Mouse (Mus musculus) heart, embryonic 10.5 days (tissue): ENCODE data around the gene Urad. TPM values are rescaled to one million over a fixed set of nuclear protein-coding genes. Genes with fewer than 3 reads are reported as not detected.

Experiments
- DNase-seq: peaks from one replicate; pipeline ENCODE4 v3.0.0-alpha.2; 2017; ENCODE audit warnings: low spot score
- H3K27ac ChIP-seq: fragments of 300-500 bp; sonication (generic); 2 replicates; pipeline ENCODE4 v1.5.1; 2016; ENCODE audit warnings: mild to moderate bottlenecking
- H3K27me3 ChIP-seq: fragments of 300-500 bp; sonication (generic); 2 replicates; pipeline ENCODE4 v1.6.1; 2016; ENCODE audit warnings: mild to moderate bottlenecking; ENCODE audit not compliant: poor library complexity, insufficient read depth, severe bottlenecking
- H3K36me3 ChIP-seq: fragments of 300-500 bp; sonication (generic); 2 replicates; pipeline ENCODE4 v1.6.1; 2016; ENCODE audit warnings: mild to moderate bottlenecking, moderate library complexity
- H3K4me1 ChIP-seq: fragments of 300-500 bp; sonication (generic); 2 replicates; pipeline ENCODE4 v1.6.1; 2016; ENCODE audit warnings: mild to moderate bottlenecking
- H3K4me3 ChIP-seq: fragments of 300-500 bp; sonication (generic); 2 replicates; pipeline ENCODE4 v1.5.1; 2016; ENCODE audit warnings: mild to moderate bottlenecking, moderate library complexity
- H3K9me3 ChIP-seq: fragments of 300-500 bp; sonication (generic); 2 replicates; pipeline ENCODE4 v1.6.1; 2016; ENCODE audit warnings: mild to moderate bottlenecking, moderate library complexity
- WGBS: fragments of 180-500 bp; shearing (Covaris S2); methylation state at CpG from one replicate; pipeline ENCODE4 v1.1.7; 2016; 5-methylcytosine and 5-hydroxymethylcytosine counted together
- polyA plus RNA-seq: library from polyadenylated mRNA; unstranded; fragments of >200 nt; fragmentation: Nextera tagmentation; extraction: Ambion mirVana; gene quantifications from 2 replicates; pipeline ENCODE4 v1.2.1, GENCODE M21; 2016

The Urad gene
- polyA plus RNA-seq, 1 experiment from 2014 or later = not detected

DNA sequence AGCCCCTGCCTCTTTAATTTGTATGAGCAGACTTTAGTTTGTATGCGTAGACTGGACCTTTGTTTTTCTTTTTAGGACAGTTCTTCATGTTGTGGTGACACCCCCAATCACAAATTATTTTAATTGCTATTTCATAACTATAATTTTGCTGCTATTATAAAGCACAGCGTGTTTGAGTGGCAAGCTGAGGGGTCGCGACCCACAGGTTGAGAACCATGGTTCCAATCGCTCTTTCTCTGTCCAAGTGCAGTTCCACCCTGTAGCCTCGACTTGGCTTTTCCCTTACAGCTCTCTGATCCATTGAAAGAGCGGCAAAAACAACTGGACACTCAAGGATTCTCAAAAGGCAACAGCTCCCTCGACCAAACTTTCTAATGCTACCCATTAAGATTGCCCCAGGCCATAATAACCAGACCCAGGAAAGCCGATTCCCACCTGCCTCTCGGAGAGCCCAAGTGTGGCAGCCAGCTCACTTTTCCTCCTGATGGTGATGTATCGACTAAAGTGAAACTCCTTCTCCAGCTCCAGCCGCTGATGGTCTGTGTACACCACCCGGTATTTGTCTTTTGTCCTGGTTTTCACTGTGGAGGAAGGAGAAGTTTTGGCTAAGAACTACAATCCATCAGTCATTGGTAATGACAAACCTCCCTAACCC is 19.4 kb downstream of the Urad start:
- WGBS = 7% methylated on average over 13 of the region's 13 CpGs
- DNase-seq = no peak
- Histone ChIP-seq H3K4me3 (no peak overlapping the region), H3K27ac (no peak overlapping the region), H3K27me3 (peaks cover 99% of the 10 kb centered on the region), H3K36me3 (no peaks in the 10 kb centered on the region), H3K9me3 (no peaks in the 10 kb centered on the region), H3K4me1 (peaks cover 45% of the 10 kb centered on the region)

DNA sequence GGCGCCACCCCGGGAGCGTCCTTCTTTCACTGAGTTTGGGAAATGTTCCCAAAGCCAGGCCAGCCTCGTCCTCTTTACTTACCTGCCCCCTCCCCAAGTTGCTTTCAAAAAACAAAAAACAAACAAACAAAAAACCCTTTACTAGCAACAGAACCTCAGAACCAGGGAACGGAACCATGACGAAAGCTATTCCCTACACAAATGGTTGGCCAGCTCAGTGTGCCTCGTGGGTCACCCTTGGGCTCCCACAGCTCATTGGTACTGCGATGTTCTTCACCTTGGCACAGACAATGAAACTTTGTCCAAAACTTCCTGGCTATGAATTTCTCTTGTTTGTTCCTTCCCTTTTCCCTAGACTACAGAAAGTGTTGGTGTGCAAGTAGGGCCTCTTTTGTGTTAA is 20.1 kb downstream of the Urad start:
- no peaks in the 10 kb centered on the region for H3K9me3 ChIP-seq
- H3K4me1 ChIP-seq = peaks cover 45% of the 10 kb centered on the region
- no peak for DNase-seq
- peaks cover 99% of the 10 kb centered on the region for H3K27me3 ChIP-seq
- no peak overlapping the region for H3K27ac ChIP-seq
- H3K4me3 ChIP-seq = no peak overlapping the region
- no peaks in the 10 kb centered on the region for H3K36me3 ChIP-seq
- 5% methylated on average over 8 of the region's 8 CpGs for WGBS

DNA sequence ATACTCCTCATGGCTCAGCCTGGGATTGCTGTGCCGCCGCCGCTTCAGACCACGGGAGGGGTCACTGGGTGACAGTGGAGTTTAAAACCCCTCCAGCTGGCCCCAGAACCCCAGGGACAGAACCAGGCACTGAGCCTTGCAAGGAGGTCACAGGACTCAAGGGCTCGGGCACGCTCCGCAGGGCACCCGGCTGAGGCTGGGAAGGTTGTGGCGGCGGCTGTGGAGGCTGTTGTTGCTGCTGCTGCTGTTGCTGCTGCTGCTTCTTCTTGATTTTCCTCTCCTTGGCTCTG is 20.5 kb downstream of the Urad start:
- Histone ChIP-seq H3K4me3 (no peak overlapping the region), H3K36me3 (no peaks in the 10 kb centered on the region), H3K27me3 (peaks cover 99% of the 10 kb centered on the region), H3K9me3 (no peaks in the 10 kb centered on the region), H3K27ac (no peak overlapping the region), H3K4me1 (peaks cover 42% of the 10 kb centered on the region)
- DNase-seq = no peak
- 6% methylated on average over 10 of the region's 10 CpGs for WGBS

DNA sequence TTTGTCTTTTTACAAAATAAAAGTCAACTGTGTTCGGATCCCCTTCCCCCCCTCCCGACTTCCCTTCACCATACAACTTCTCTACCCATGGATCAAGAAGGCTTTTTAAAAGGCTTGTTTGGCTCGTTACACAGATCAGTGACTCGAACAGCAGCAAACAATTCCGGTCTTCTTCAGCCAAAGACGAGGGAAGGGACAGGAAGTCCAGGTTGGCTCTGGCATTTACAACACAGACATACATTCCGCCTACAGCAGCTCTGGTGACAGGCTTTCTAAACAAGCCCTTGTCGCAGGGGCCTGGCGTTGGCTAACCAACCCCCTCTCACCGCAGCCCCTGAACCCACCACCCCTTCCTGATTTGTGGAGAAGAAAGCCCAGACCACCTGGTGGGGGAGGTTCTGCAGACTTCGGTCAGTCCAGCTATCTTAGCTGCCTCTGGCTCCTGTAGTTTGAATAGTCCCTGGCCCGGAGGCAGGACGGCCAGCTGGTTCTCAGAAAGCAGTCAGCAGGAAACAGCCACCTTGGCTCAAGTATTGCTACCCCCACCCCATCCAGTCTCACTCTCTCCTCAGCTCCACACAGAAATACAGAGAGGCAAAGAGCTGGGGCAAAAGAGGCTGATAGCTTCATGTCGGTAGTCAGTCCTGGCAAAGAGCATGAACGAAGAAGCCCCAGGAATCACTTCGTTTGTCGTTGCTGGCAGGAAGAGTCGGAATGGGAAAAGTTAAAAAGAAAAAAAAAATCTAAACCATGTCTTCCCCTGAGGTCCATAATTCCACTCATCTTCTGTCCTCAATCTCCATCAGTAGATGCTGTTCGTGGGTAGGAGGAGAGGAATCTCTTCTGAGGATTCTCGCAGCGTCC is 21.1 kb downstream of the Urad start:
- WGBS = 2% methylated on average over 21 of the region's 21 CpGs
- H3K4me3 ChIP-seq = peak overlapping the region; percentile 18; the same call in 1 of the 2 replicates
- H3K4me1 ChIP-seq = peaks cover 36% of the 10 kb centered on the region
- peaks cover 97% of the 10 kb centered on the region for H3K27me3 ChIP-seq
- no peaks in the 10 kb centered on the region for H3K9me3 ChIP-seq
- H3K36me3 ChIP-seq = no peaks in the 10 kb centered on the region
- DNase-seq = no peak
- H3K27ac ChIP-seq = no peak overlapping the region

DNA sequence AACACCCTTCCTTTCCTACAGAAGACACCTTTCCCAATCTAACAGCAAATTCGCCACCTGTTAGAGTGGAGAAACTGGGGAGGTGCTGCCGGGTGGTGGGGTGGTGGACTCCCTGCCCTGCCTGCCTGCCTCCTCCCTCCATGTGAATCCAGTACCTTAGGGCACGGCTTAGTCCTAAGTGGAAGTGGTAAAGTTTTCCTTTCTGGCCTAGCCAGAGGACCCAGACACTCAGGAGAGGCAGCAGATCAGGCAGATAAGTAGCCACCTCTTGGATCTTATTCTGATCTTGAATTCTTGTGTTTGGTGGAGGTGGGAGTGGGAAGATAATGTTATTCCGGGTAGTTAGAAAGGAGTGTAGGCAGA is 22.3 kb downstream of the Urad start:
- 2% methylated on average over 4 of the region's 4 CpGs for WGBS
- no peaks in the 10 kb centered on the region for H3K36me3 ChIP-seq
- no peak overlapping the region for H3K27ac ChIP-seq
- DNase-seq = no peak
- H3K9me3 ChIP-seq = no peaks in the 10 kb centered on the region
- peak overlapping the region; percentile 53 for H3K4me3 ChIP-seq
- peaks cover 24% of the 10 kb centered on the region for H3K4me1 ChIP-seq
- H3K27me3 ChIP-seq = peaks cover 97% of the 10 kb centered on the region

DNA sequence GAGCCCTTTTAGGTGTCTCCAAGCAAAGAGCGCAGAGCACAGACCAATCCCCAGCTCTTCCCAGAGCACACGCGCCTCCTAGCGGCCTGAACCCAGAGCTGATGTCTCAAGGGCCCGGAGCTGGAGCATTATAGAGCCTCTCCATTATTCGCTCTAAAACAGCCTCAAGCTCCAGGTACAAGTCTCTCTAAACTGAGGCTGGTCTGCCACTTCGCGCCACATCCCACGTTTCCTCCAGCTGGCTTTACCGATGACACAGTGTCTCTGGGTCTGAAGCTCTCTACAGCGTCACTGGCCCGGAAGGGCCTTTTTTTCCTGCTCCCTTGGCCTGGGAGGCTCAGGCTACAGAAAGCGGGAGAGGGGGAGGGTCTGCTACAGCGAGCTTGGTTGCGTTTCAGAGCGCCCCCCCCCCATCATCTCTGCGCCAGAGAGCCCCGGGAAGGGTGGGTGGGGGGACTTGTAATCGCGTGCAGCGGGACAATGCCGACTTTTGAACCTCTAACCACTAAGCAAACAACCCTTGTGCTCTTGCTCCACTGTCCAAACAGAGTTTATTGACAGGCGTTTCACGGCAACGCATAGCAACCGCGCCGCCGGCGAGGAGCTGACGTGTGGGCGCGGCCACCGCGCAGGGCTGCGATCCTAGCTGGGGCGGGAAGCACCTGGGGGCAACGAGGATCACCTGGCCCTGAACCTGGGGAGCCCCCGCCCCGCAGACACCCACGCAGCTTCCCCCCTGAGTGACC is 22.8 kb downstream of the Urad start:
- Histone ChIP-seq H3K27me3 (peaks cover 97% of the 10 kb centered on the region), H3K4me3 (peak overlapping the region; percentile 53), H3K27ac (0 out of 2 replicates have a peak overlapping the region, but pooled peaks have one; percentile 25), H3K36me3 (no peaks in the 10 kb centered on the region), H3K4me1 (peaks cover 20% of the 10 kb centered on the region), H3K9me3 (no peaks in the 10 kb centered on the region)
- WGBS = under 1% methylated on average over 41 of the region's 41 CpGs
- peak; percentile 80 for DNase-seq

DNA sequence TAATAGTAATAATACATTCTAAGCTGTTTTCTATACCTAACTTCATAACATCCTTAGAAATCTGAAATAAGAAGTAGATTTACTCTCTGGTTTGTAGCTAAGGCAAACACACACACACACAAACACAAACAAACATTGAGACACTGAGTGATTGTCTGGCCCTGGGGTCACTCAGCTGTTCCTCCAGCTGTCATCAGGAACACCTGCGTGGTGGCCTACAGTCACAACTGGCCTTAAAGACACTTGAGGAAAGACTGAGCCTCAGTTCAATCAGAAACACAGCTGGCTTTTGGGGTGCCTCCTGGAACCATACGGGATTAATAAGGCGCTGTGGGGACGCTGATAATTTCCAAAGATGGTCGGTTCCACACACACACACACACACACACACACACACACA is 25.0 kb downstream of the Urad start:
- DNase-seq = no peak
- no peaks in the 10 kb centered on the region for H3K36me3 ChIP-seq
- H3K4me1 ChIP-seq = peaks cover 32% of the 10 kb centered on the region
- H3K27ac ChIP-seq = no peak overlapping the region
- H3K27me3 ChIP-seq = peaks cover 97% of the 10 kb centered on the region
- H3K4me3 ChIP-seq = no peak overlapping the region
- H3K9me3 ChIP-seq = no peaks in the 10 kb centered on the region
- WGBS = 46% methylated on average over 5 of the region's 5 CpGs

DNA sequence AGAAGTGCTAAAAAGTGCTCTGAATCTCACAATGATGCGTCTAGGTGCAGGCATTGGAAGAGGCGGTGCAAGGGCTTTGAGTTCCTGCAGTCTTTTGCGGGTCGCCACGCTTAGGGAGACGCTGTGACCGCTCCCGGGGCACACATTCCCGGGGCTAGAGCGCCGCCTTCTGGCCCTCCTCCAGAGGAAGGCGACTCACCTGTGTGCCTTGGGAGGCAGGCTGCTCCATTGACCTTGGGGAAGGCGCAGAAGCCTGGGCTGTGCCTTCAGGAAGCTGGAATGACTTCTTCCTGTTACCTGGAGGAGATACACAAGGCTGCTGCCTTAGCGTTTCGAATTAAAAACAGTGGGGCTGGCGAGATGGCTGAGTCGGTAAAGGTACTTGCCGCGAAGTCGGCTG is 28.1 kb downstream of the Urad start:
- 9% methylated on average over 20 of the region's 20 CpGs for WGBS
- no peaks in the 10 kb centered on the region for H3K36me3 ChIP-seq
- no peak for DNase-seq
- H3K27me3 ChIP-seq = peaks cover 80% of the 10 kb centered on the region
- peaks cover 16% of the 10 kb centered on the region for H3K4me1 ChIP-seq
- no peak overlapping the region for H3K27ac ChIP-seq
- H3K4me3 ChIP-seq = no peak overlapping the region
- H3K9me3 ChIP-seq = no peaks in the 10 kb centered on the region

DNA sequence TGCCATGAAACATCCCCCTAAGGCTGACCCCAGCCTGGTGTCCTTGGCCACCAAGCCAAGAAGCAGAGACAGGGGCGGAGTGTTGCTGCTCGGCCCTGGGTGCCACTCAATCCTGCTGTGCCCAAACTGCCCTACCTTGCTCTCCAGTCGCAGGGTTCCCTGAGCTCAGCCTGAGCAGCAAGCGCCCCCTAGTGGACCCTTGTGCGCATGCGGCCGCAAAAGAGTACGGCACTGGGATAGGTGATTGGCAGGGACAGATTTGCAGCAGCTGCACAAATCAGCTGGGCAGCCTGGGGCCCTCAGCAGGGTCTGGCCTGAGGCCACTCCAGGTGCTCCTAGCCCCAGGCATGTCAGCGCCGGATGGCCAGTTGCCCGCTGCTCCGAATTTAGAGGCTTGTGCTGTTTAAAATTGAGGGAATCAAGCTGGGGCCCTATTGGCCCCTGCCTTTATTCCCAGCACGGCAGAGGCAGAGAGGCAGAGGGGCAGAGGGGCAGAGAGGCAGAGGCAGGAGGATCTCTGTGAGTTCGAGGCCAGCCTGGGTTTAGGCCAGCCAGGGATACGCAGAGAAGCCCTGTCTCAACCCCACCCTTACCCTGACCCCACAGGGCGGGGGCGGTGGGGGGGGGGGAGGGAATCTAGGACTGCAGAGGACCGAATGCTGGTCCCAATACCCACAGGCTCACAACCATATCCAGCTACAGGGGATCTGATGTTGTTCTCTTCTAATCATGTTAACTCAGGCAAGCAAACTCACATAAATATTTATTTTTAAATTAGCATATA is 28.9 kb downstream of the Urad start:
- no peaks in the 10 kb centered on the region for H3K9me3 ChIP-seq
- no peak overlapping the region for H3K4me3 ChIP-seq
- no peaks in the 10 kb centered on the region for H3K36me3 ChIP-seq
- peaks cover 72% of the 10 kb centered on the region for H3K27me3 ChIP-seq
- peak; percentile 90 for DNase-seq
- H3K27ac ChIP-seq = no peak overlapping the region
- peaks cover 16% of the 10 kb centered on the region for H3K4me1 ChIP-seq
- 16% methylated on average over 18 of the region's 18 CpGs for WGBS

DNA sequence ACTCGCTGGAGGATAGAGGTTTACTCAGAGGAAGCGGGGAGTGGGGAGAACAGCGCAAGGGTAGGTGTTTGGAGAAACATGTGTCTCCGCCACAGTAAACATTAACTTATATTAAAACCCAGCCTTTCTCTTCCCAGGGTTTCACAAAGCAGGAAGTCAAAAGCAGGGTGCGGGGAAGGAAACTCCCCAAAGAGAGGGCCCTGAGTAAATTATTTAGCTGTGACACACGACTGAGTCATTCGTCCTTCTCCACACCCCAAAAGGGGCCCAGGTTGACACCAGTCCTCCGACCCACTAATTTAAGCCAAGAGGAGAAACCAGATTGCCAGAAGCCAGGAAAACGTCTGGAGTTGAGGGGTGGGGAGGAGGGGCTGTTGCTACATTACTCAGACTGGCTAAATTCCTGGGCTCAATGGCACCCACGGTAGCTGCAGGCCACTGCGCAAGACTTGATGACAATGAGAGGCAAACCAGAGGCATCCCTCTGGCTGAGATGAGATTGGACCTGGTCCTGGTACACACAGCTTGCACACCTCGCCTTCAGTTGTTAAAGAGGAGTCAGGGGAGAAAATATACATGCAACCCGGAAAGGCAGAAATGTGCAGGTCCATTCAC is 29.6 kb downstream of the Urad start:
- DNase-seq = no peak
- Histone ChIP-seq H3K27me3 (peaks cover 66% of the 10 kb centered on the region), H3K9me3 (no peaks in the 10 kb centered on the region), H3K4me3 (no peak overlapping the region), H3K4me1 (peaks cover 16% of the 10 kb centered on the region), H3K36me3 (no peaks in the 10 kb centered on the region), H3K27ac (no peak overlapping the region)
- WGBS = 29% methylated on average over 13 of the region's 13 CpGs

DNA sequence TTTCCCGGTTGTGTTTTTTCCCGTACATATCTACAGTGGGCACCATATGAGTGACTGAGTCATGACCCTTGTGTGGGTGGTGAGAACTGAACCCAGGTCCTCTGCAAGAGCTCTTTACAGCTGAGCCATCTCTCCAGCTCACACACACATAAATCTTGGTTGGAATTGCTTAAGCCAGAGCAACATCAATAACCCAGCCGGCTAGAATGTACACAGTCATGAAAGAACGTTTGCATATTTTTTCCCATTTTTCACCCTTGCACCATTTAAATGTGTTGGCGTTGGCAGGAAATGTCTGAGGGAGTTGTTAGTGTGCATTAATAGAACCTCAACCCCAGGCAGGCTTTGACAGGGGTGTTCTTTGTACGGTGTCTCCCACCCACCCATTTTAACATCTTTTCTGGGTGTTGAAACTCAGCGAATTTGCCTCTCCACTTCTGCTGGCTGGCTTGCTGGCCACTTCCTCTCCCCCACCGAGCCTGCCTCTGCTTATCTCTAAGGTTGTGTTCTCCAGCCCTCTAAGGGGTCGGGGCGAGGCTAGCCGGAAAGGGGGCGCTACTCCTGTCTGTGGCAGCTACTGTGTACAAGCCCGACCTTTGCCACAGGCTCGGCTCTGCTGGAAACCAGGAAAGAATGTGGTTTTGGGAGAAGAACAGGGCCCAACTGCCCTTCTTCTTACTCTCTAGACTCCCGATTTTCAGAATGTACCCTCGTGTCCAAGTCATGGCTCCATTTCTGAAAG is 30.3 kb downstream of the Urad start:
- H3K9me3 ChIP-seq = no peaks in the 10 kb centered on the region
- peaks cover 16% of the 10 kb centered on the region for H3K4me1 ChIP-seq
- peaks cover 66% of the 10 kb centered on the region for H3K27me3 ChIP-seq
- 25% methylated on average over 16 of the region's 16 CpGs for WGBS
- DNase-seq = no peak
- H3K4me3 ChIP-seq = no peak overlapping the region
- H3K36me3 ChIP-seq = no peaks in the 10 kb centered on the region
- no peak overlapping the region for H3K27ac ChIP-seq

DNA sequence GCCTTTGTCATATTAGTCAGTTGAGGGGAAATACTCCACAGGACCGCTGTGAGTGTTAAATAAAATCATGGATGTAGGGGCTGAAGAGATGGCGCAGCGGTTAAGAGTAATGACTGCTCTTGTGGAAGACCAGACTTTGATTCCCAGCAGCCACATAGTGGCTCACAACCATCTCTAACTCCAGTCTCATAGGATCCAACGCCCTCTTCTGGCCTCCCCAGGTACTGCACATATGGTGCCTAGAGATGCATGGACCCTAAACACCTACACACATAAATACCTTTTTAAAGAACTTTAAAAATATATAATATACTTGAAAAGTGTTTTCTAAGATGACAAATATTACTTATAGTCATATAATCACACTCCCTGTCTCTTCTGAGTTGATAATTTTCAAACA is 37.9 kb downstream of the Urad start:
- WGBS = 68% methylated on average over 4 of the region's 4 CpGs
- Histone ChIP-seq H3K36me3 (no peaks in the 10 kb centered on the region), H3K27me3 (peaks cover 49% of the 10 kb centered on the region), H3K4me1 (no peaks in the 10 kb centered on the region), H3K4me3 (no peak overlapping the region), H3K9me3 (no peaks in the 10 kb centered on the region), H3K27ac (no peak overlapping the region)
- DNase-seq = no peak
